Mouse (Mus musculus) mature B cell (primary cell): Measurements from ENCODE around the gene Rab42.

ENCODE experiments used
- in situ Hi-C: fragments of 300-500 bp; cut with MboI; formaldehyde crosslinking; loops from 2 replicates; pipeline ENCODE4 v1.14.3; 2019

Rab42 gene

DNA sequence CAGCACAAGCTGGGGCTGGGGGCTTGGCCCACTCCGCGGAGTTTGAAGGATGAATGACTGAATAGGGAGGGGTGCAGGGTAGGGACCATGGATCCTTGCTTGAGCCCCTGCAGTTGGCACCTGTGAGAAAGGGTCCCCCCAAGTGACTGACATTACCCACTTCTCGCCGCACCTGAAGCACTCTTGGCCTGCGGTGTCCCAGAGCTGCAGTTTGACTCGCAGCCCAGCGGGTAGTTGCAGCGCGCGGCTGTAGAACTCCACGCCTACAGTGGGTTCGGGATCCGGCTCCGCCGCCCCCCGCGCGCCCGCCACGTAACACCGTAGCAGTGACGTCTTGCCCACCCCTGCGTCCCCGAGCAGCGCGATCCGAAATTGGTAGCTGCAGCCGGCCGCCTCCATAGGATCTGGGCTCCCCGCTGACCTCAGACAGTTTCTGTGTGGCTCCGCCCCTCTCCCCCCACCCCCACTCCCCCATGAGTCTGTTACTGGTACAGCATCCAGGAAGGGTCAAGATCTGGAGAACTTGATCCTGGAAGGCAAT, at the start of gene Rab42:
Gene Rab42 (minus strand): TSS at position 447 of the 541 bp plus-strand sequence.
- in situ Hi-C loops: no loop called here

DNA sequence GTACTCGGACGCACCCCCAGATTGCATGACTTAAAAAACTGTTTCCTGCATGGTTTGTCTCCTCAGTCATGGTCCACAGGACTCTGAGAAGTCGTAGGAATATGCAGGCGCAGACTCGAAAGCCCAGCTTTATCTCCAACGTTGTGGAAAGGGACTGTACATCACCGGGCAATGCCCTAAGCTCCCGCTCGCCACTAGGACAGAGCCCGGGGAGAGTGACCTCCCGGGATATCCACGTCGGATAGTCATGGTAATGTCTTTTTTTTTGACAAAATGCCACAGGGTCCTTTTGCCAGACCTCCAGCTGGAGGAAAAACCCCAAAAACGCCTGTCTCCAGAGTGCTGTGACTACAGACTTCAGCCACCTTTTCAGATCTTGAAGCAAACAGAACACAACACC, 49.6 kb upstream of the Rab42 start:
- in situ Hi-C loops: no loop called here

DNA sequence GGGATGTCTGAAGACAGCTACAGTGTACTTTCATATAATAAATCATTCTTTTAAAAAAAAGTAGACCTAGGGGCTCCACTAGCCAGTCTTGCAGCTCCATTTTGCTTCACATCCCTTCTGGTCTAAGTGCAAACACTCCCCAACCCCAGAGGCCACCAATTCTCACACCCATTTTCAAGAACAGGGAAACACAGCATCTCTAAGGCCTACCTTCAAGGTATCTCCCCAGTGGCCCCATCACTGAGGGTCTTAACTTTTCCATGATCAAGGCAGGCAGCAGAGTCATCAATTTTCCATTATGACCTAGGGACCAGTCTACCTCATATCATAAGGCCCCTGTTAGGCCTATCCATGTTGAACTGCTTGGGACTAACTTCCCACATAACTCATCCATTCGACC, 48.2 kb upstream of the Rab42 start:
- in situ Hi-C loops: no loop called here

DNA sequence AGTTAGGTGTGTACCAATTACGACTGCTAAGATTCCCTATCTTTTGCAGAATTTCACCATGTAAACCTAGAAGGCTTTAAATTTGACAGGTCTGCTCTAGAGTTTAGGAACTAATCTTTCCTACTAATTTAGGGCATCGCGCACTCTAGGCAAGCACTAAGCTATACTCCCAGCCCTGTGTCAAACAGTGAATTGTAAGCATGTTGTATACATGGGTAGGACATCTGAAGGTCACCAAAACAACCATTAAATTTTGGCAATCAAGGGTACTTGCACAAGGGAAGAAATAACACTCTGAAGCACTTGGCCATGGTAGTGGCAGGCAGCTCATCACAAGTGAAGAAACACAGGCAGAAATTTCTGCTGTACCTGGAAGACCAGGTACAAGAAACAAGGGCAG, 47.7 kb upstream of the Rab42 start:
- in situ Hi-C loops: no loop called here

DNA sequence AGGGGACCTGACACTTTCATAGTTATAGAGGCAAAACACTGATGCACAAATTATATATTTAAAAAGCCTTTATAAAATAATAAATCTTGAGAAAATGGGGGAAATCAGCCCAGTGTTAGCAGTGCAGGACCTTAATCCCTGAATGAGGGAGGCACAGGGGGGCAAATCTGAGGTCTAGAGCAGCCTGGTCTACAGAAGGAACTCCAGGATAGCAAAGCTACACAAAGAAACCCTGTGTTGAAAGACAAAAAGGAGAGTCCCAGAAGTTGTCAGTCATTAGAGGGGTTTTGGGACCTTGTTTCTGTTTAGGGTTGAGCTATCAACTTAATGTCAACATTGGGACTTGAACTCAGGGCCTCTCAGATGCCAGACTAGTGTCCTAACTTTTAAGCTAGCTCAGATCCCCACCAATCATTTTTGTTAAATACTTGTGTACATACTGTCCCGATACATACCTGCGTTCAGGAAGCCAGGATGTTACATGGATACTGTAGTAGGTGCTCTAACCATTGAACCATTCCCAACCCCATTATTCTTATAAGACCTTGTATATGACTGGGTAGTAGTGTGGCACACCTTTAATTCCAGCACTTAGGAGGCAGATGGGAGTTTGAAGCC, 47.0 kb upstream of the Rab42 start:
- in situ Hi-C loops: no loop called here

DNA sequence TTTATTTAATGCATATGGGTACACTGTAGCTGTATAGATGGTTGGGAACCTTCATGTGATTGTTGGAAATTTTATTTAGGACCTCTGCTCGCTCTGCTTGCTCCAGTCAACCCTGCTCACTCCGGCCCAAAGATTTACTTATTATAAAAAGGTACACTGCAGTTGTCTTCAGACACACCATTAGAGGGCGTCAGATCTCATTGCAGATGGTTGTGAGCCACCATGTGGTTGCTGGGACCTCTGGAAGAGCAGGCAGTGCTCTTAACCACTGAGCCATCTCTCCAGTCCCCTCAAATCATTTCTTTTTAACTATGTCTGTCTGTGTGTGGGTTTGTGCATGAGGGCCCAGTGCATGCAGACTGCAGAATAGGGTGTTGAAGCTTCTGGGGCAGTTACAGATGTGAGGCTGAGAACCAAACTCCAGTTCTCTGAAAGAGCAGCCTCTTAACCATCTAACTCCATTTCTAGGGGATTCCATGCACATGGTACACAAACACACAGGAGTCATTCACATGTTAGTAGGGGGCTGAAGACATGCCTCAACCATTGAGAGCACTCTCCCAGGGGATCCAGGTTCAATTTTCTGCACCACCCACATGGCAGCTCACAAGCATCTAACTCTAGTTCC, 46.4 kb upstream of the Rab42 start:
- in situ Hi-C loops: loop anchor here (10.0 kb wide), 1 partner anchor 135 kb away; the partner anchor contains the start of gene Ythdf2

DNA sequence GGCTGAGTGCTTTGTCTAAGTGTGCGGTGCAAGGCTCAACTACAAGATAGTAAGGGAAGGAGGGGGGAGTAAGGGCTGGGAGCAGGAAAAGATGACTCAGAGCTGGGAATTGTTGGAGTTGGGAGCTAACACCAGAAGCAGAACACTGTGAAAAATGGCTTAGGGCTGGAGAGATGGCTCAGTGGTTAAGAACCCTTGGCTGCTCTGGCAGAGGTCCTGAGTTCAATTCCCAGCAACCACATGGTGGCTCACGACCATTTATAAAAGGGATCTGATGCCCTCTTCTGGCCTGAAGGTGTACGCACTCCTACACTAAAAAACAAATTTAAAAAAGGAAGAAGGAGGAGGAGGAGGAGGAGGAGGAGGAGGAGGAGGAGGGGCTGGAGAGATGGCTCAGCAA, 43.5 kb upstream of the Rab42 start:
- in situ Hi-C loops: loop anchor here (10.0 kb wide), 1 partner anchor 132 kb away; the partner anchor contains the start of gene Ythdf2

DNA sequence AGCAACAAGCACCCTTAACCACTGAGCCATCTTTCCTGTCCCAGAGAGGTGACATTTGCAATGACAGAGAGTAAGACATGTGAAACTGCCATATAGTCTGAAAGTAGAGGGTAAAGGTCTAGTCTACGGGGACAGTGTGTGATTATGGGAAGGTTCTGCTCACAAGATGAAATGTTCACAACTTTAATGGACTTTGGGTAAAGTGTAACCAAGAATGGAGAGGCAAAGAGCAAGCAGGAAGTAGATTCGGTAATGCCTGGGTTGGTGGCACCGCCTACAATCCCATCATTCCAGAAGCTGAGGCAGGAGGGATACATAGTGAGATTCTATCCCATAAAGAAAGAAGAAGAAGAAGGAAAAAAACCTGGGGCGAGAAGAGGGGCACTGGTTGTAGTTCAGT, 43.1 kb upstream of the Rab42 start:
- in situ Hi-C loops: loop anchor here (10.0 kb wide), 1 partner anchor 131 kb away; the partner anchor contains the start of gene Ythdf2

DNA sequence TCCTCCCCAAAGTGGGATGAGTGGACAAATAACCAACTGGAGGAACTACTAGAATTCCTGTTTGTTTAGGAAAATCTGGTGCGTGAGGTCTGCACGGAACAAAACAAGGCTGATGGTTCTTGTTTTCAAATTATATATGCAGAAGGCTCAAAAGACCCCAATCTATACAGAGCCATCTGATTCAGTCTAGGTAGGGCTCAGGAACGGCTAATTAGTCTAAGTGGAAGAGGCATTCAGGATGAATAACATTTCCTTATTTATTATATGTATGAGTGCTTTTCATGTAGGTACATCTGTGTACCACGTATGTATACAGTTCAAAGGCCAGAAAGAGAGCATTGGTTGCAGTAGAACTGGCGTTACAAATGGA, 42.6 kb upstream of the Rab42 start:
- in situ Hi-C loops: loop anchor here (10.0 kb wide), 1 partner anchor 131 kb away; the partner anchor contains the start of gene Ythdf2

DNA sequence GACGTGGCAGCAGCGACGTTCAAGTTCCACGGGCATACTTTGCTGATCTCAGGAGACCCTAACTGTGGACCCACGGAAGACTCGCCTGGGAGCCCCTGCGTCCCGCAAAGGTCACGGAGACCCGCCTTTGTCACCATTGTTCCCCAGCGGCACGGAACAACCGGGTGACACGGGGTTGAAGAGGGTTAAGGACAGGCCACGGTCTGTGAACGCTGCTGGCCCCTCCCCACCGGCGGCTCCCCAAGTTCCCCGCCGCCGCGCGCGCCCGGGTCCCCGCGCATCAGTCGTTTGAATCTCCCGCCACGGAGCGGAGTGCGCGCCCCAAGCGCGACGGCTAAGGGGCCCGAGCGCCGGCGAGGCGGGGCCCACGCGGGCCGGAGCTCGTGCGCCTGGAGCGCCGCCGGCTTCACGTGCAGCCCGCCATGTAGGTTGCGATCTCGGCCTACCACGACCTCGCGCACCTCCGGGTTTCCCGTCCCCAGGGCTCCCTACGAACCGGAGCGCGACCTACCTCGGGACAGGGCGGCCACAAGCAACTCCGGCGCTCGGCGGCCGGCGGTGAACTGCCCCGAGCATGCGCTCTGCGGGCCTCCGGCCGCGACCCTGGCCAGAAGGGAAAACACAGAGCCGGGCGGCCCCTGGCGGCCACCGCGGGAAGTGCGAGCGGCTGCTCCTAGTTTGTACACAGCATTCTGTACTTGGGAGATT, 42.1 kb upstream of the Rab42 start:
- in situ Hi-C loops: loop anchor here (10.0 kb wide), 1 partner anchor 130 kb away; the partner anchor contains the start of gene Ythdf2

DNA sequence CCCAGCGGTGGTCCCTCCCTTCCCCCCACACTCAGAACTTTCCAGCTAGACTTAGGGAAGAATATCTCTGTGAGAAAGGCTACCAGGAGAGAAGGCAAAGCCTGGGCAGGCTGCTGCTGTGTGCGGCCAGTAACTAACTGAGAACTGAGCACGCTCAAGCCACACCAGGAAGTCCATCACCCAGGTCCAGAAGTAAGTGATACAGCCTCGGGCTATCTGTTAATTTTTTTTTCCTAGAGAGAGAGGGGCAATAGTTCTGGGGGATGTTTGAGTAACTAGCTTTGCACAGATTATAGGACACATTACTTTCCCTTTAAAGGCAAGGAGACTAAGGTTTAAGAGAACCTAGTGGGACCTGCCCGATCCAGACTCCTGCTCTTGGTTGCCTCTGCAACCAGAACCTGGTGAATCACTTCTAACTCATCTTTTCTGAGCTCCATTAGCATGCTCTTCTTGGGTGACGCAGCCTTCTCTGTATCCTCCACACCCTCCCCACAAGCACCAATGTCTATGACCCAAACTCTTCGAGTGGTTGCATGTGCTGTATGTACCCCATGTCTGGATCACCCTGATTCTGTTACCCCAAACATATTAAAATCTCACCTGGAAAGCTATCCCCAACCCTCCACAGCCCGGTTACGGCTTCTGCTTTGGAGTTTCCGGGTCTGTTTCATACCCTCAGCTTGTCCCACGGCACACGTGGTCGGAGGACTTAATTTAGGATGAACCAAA, 41.4 kb upstream of the Rab42 start:
- in situ Hi-C loops: loop anchor here (10.0 kb wide), 1 partner anchor 130 kb away; the partner anchor contains the start of gene Ythdf2

DNA sequence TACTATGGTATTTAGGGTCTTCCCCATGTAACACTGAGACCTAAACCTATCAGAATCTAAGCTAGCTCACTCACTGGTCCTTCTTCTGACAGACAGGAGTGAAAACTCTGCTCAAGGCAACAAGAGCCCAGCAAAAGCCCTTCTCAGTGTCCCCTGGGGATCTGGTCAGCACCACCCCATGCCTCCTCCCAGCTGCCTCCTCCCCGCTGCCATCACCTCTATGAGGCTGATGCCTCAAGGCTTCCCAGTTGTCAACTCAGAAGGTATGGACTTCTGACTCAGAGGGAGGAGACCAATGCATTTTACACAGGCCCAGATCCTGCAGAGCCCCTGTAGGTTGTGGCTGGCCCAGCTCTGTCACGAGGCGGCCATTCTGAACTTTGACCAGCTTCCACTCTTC, 38.3 kb upstream of the Rab42 start:
- in situ Hi-C loops: loop anchor here (10.0 kb wide), 1 partner anchor 127 kb away; the partner anchor contains the start of gene Ythdf2

DNA sequence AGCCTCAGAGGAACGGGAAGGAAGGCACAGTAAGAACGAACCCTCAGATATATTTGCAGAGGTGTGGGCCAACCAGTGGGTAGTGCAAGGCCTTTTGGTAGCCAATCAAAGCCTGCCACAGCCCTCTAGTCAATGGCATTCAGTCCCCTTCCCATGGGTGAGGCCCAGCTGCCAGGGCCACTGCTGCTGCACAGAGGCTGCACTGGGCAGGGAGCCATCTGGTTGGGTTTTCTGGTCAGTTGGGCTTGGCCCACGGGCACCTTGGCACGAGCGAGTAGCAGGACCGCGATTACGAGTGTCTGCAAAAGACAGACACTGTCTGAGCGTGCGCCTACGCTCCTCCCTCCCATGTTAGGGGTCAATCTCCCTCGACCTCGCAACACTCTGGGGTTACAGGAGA, 35.8 kb upstream of the Rab42 start:
- in situ Hi-C loops: no loop called here

DNA sequence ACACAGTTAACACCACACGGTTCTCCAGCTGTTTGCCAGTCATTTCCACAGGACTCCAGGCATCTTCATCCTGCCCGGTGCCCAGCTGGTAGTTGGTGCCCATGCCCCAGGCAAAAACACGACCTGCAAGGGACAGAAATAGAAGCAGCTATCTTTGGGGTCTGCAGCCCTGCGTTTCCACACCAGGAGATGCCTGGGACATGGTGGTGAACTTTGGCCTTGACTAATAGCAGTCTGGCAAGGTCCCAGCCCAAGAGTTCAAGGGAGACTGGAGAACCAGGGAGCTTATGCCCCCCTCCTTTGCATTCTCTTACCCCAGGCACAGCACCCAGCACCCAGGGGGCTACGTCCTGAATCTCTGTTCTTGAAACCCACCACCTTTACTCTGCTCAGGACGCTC, 29.7 kb upstream of the Rab42 start:
- in situ Hi-C loops: no loop called here

DNA sequence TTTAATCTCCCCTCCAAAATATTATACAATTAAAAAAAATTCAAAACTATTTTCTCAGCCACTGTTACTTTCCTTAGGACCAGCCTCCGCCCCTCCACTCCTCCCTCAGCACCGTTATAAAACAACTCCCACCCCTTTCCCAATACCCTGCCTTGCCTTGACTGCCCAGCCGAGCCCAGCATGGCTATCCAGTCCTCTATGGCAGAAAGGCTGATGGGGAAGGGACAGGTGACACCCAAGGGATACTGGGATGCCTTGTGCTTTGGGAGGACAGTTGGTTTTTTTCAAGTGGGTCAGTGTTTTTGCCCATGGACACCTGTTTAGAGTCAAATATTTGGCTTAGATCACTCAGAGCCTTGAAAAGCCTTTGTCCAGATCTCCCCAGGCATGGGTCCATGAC, 28.8 kb upstream of the Rab42 start:
- in situ Hi-C loops: no loop called here

DNA sequence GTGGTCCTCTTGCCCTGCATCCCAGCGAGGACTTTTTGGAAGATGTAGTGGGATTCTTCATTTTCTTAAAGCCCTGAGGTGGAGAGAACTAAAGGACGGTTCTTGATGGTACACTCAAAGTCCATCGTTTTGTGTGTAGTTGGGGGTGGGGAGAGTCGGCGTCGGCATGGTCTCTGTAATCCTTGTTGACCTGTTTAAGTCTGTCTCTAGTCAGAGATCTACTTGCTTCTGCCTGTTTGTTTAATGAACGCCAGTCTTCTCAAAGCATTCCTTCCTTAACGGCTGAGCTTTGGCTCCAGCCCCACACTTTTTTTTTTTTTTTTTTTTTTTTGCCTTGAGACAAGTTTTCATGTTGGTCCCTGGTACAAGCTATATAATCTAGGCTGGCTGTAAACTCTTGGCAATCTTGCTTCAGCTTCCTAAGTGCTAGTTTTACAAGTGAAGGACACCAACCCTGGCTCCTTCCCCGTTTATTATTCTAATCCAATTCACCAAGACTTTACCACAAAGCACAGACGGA, 26.7 kb upstream of the Rab42 start:
- in situ Hi-C loops: no loop called here

DNA sequence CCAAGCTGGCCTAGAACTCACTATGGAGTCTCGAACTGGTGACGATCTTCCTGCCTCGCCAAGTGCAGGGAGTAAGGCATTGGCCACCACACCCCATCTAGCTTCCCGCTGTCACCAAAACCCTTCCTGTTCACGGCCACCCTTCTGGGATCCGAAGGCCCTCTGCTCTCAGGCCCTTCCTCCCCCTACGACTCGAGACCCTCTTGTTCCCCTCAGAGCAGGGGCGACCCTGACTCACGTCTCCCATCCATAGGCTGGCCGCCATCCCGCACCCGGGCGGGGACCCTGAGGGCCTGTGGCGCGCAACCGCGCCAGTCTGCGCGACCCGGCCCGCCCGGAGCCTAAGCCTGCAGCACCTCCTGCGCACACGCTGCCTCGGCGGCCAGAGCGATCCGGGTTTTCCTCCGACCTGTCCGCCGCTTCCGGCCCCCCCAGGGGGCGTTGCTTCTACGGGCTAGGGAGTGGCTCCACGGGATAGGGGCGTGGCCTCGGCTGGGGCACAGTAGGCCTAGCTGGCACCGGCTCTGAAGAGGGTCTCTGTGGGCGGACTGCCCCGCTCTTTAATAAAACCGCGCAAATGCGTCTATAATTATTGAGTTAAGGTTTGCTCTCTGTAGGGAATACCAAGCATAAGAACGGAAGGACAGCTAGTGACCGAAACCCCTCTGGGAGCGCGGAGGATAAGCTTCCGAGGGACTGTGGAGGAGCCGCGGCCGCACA, 26.1 kb upstream of the Rab42 start, which contains the start of gene Trnau1ap:
Gene Trnau1ap (minus strand): TSS at position 424 of the 720 bp plus-strand sequence.
- in situ Hi-C loops: no loop called here

DNA sequence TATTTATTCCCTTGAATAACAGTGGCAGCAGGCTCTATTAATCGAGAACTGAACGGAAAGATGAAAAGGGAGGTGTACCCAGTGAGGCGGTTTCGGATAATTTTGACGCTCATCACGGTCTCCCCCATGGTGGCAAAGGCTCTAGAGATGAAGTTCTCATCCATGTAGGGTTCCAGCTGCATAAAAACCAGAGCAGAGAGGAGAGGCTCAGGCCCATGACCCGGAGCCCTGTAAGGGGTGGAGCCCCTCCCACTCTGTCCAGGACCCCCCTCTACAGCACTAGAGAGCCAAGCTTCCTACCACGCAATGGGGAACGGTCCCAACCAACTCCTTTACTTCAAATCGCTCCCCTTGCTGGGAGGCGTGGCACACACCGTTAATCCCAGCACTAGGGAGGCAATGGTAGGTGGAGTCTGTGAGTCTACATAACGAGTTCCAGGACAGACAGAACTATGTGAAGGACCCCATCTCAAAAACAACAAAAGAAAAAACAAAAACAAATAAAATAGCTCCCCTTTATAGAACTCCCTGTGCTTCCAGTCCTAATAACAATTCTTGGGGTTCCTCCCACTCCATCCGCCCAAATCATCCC, 25.3 kb upstream of the Rab42 start:
- in situ Hi-C loops: no loop called here

DNA sequence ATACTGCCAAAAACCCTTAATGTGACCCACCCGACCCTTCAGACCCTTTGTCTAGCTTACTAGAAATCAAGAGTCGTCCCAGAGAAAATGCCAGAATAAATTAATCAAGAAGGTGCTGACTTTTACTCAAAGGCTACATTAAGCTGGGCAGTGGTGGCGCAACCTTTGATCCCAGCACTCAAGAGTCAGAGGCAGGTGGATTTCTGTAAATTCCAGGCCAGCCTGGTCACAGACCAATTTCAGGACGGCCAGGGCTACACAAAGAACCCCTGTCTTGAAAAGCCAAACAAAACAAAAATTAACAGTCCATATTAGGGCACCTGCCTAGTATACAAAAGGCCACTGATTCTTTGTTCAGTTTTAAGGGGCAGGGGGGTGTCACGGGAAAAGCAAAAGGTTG, 23.3 kb upstream of the Rab42 start:
- in situ Hi-C loops: no loop called here

DNA sequence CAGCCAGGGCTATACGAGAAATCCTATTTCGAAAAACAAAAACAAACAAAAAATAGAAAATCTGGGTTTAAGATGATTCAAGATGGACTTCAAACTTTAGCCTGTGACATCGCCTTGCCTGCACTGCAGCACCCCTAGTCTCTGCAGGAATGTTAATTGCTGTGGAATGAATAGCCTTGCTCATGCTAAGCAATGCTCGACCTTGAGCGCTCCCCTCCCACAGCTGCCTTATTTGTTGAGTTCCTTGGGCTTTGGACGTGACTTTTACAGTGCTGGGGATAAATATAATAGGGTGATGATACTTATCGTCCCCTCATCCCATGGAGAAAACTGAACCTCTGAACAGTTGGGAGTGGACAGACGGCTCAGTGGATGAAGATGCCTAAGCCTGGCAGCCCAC, 12.5 kb upstream of the Rab42 start:
- in situ Hi-C loops: no loop called here
